Mouse (Mus musculus) cerebellum, adult 2 months (tissue): ENCODE measurements around the gene Yipf4. TPM values are rescaled to one million over a fixed set of nuclear protein-coding genes. Genes with fewer than 3 reads are reported as not detected.
A peak's percentile ranks its signal among the peaks of the same experiment; 100 is the strongest.

Source experiments
- DNase-seq, 2 experiments: peaks; one replicate each; pipeline ENCODE4 v3.0.0; 2021
- H3K27ac ChIP-seq: fragments of 200-500 bp; 2 replicates; pipeline ENCODE4 v1.5.1; 2012; ENCODE audit warnings: low read length, control low read depth, inconsistent platforms; ENCODE audit not compliant: insufficient read depth
- H3K27me3 ChIP-seq: fragments of 200-500 bp; 2 replicates; pipeline ENCODE4 v1.6.1; 2012; ENCODE audit warnings: inconsistent platforms, mild to moderate bottlenecking, low read length, moderate library complexity; ENCODE audit not compliant: control insufficient read depth, insufficient read depth
- H3K4me1 ChIP-seq: fragments of 200-500 bp; 2 replicates; pipeline ENCODE4 v1.6.1; 2011; ENCODE audit warnings: low read length; ENCODE audit not compliant: control insufficient read depth, insufficient read depth
- H3K4me3 ChIP-seq: fragments of 200-500 bp; replicated peaks from 2 replicates; pipeline ENCODE3; 2011; ENCODE audit warnings: mild to moderate bottlenecking, low read depth, low read length, control low read depth; ENCODE audit not compliant: insufficient read depth
- CTCF ChIP-seq: fragments of 200-500 bp; IDR thresholded peaks from 2 replicates; pipeline ENCODE4 v1.5.1; 2011; ENCODE audit warnings: low read depth, mild to moderate bottlenecking, control low read depth, low read length, moderate library complexity, borderline replicate concordance; ENCODE audit not compliant: insufficient read depth
- POLR2A ChIP-seq: fragments of 200-500 bp; IDR thresholded peaks from 2 replicates; pipeline ENCODE4 v1.6.1; 2011; ENCODE audit warnings: low read length, control low read depth, borderline replicate concordance; ENCODE audit not compliant: insufficient read depth
- WGBS: fragments of 180-500 bp; shearing (Covaris S2); methylation state at CpG from one replicate; pipeline ENCODE4 v1.1.7; 2018; 5-methylcytosine and 5-hydroxymethylcytosine counted together
- polyA plus RNA-seq: library from polyadenylated mRNA; depleted of rRNA; stranded (reverse); fragments of >200 nt; gene quantifications from 2 replicates; pipeline ENCODE4 v1.2.3, GENCODE M21; 2012; rRNA removed

The Yipf4 gene
- polyA plus RNA-seq = 52.0 and 58.0 TPM in 2 replicates

GRCm38 (mm10) chr17:74489024-74489900, at the start of gene Yipf4:
TSS of gene Yipf4 (plus strand) at chr17:74489493.
- peak; percentile 98 to 99 for DNase-seq
- Histone ChIP-seq H3K4me1 (no peaks in the 10 kb centered on the region), H3K27ac (peak within 1 kb of the TSS; percentile 2; the same call in 1 of the 2 replicates), H3K4me3 (peak within 1 kb of the TSS; percentile 48), H3K27me3 (no peaks in the 10 kb centered on the region)
- TF ChIP-seq CTCF (no peak), POLR2A (peak; percentile 85)
- WGBS = 4% methylated on average over 58 of the region's 58 CpGs

DNA sequence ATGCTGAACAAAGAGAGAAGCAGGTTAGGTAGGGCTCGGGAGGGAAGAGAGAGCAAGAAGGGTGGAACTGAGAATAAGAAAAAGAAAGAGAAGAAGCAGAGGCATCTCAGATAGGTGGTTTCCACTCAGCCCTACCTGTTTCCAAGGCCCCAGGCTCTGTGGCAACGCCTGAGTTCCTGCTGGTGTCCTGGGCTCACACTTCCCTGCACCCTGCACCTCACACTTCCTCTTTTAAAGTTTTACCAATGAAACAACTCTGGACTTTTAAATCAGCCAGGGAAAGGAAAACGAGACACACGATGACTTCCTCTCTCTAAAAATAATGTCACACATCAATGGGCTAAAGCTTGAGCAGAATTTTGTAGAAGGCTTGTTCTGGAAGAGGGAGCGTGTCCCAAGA, 48.8 kb upstream of the Yipf4 start:
- no peak for DNase-seq
- TF ChIP-seq POLR2A (no peak), CTCF (no peak)
- Histone ChIP-seq H3K27me3 (no peaks in the 10 kb centered on the region), H3K27ac (no peak overlapping the region), H3K4me3 (no peak overlapping the region), H3K4me1 (no peaks in the 10 kb centered on the region)
- 76% methylated on average over 5 of the region's 5 CpGs for WGBS

DNA sequence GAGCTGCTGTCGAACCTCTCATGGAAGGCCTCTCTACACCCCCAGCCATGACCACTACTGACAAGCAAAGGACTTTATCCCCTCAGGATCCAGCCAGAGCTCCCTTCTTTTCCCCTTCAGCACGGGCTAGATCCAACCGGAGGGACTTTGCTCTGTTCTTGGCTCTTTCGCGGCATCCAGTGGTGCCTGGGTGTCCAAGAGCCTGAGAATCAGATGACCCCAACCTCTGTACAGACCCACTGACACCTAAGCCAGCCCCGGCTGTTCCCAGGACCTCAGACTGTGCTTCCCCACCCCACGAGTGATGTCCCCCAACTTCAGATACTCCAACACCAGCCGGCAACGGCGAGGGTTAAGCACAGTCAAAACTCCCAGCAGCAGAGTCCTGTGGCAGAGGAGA, 39.5 kb upstream of the Yipf4 start:
- Histone ChIP-seq H3K27me3 (no peaks in the 10 kb centered on the region), H3K27ac (no peak overlapping the region), H3K4me3 (no peak overlapping the region), H3K4me1 (no peaks in the 10 kb centered on the region)
- 84% methylated on average over 10 of the region's 10 CpGs for WGBS
- DNase-seq = no peak
- TF ChIP-seq POLR2A = no peak
- TF ChIP-seq CTCF = no peak

GRCm38 (mm10) chr17:74453928-74454327, 35.4 kb upstream of the Yipf4 start:
- no peak for TF ChIP-seq CTCF
- TF ChIP-seq POLR2A = no peak
- Histone ChIP-seq H3K4me1 (no peaks in the 10 kb centered on the region), H3K4me3 (no peak overlapping the region), H3K27ac (no peak overlapping the region), H3K27me3 (no peaks in the 10 kb centered on the region)
- WGBS = 76% methylated on average over 3 of the region's 3 CpGs
- DNase-seq = no peak

DNA sequence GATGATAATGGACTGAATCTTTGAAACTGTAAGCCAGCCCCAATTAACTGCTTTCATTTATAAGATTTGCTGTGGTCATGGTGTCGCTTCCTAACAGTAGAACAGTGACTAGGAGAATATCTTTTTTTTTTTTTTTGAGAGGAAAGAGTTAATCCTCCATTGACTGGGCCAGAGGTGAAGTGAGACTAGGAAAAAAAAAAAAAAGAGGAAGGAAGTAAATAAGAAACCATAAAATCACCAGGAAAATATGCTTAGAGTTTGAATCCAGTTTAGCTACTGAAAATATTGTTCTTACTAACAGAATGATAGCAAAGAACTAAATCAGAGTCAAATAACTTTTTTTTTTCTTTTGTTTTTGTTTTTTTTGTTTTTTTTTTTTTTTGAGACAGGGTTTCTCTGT, 34.6 kb upstream of the Yipf4 start:
- no peak for TF ChIP-seq CTCF
- no peak for TF ChIP-seq POLR2A
- H3K27me3 ChIP-seq = no peaks in the 10 kb centered on the region
- WGBS = 93% methylated on average over 1 of the region's 1 CpGs
- H3K4me1 ChIP-seq = no peaks in the 10 kb centered on the region
- H3K27ac ChIP-seq = no peak overlapping the region
- no peak overlapping the region for H3K4me3 ChIP-seq
- no peak for DNase-seq

GRCm38 (mm10) chr17:74455426-74455825, 33.9 kb upstream of the Yipf4 start:
- WGBS = 89% methylated on average over 4 of the region's 4 CpGs
- Histone ChIP-seq H3K27me3 (no peaks in the 10 kb centered on the region), H3K4me3 (no peak overlapping the region), H3K27ac (no peak overlapping the region), H3K4me1 (no peaks in the 10 kb centered on the region)
- DNase-seq = no peak
- TF ChIP-seq POLR2A (no peak), CTCF (no peak)

DNA sequence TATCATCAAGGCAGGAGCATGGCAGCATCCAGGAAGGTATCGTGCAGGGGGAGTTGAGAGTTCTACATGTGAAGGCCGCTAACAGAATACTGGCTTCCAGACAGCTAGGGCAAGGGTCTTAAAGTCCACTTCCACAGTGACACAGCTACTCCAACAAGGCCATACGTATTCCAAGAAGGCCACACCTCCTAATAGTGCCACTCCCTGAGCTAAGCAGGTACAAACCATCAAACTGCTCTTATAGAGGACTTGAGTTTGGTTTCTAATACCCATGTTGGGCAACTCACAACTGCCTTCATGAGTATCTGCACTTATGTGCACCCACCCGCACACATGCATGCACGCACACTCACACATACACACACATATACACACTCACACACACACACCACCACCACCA, 32.5 kb upstream of the Yipf4 start:
- H3K27me3 ChIP-seq = no peaks in the 10 kb centered on the region
- no peak overlapping the region for H3K27ac ChIP-seq
- H3K4me3 ChIP-seq = no peak overlapping the region
- WGBS = 94% methylated on average over 5 of the region's 5 CpGs
- TF ChIP-seq CTCF = no peak
- DNase-seq = no peak
- H3K4me1 ChIP-seq = no peaks in the 10 kb centered on the region

DNA sequence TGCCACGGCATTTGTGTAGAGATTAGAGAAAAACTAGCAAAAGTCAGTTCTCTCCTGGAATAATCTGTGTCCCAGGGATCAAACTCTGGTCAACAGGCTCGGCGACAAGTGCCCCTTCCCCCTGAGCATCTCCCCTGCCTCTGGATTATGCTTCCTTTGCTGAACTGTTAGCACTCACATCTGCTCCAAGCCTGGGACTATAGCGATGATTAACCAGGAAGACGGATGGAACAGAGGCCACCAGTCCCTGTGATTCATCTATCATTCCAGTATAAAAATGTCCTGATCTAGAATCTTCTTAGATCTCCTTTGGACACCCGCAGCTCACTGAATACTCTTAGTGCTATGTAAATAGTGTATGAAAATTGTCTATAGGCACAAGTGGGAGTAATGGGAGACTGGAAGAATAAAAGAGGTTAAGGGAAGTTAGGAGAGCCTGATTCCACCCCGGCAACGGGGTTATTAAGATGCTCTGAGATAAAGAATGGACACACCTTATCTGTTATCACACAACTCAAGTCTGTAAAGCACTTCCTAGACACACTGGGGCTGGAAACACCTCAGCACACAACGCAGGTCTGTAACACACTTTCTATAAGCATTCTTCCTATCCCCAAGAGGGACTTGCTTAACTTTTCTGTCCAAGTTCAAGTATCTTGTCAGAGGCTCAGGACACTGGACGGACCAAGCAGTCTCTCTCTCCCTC, 31.2 kb upstream of the Yipf4 start:
- H3K27ac ChIP-seq = no peak overlapping the region
- no peaks in the 10 kb centered on the region for H3K27me3 ChIP-seq
- 81% methylated on average over 10 of the region's 10 CpGs for WGBS
- no peak for DNase-seq
- H3K4me3 ChIP-seq = no peak overlapping the region
- H3K4me1 ChIP-seq = no peaks in the 10 kb centered on the region
- TF ChIP-seq POLR2A (no peak), CTCF (no peak)
